Mouse (Mus musculus) heart, embryonic 14.5 days (tissue): Measurements from ENCODE around the gene Ranbp3. TPM values are rescaled to one million over a fixed set of nuclear protein-coding genes. Genes with fewer than 3 reads are reported as not detected.

Source experiments
- ATAC-seq: fragments of 200-750 bp; cut with Nextera tagmentation; 2 replicates; pipeline ENCODE4 v1.8.0; 2017; ENCODE audit warnings: low read depth, moderate TSS enrichment; ENCODE audit not compliant: insufficient number of reproducible peaks, insufficient read depth, low FRiP score
- H3K27ac ChIP-seq, 2 experiments: fragments of 200-500 bp in 1 of 2; fragments of 300-500 bp in 1 of 2; sonication (generic) in 1 of 2; replicated peaks in 1 of 2; 2 replicates each; pipeline ENCODE4 v1.5.1; 2012 to 2014; ENCODE audit warnings: low read depth in 2 of 2, low read length in 2 of 2, control low read depth in 1 of 2, mild to moderate bottlenecking in 1 of 2, mixed read lengths in 1 of 2; ENCODE audit not compliant: control insufficient read depth in 1 of 2, insufficient read depth in 1 of 2
- H3K27me3 ChIP-seq: fragments of 300-500 bp; sonication (generic); 2 replicates; pipeline ENCODE4 v1.6.1; 2014; ENCODE audit warnings: mild to moderate bottlenecking, low read length, control low read depth; ENCODE audit not compliant: control insufficient read depth, insufficient read depth
- H3K36me3 ChIP-seq: fragments of 300-500 bp; sonication (generic); 2 replicates; pipeline ENCODE4 v1.6.1; 2014; ENCODE audit warnings: mild to moderate bottlenecking, control low read depth, low read length, mixed read lengths; ENCODE audit not compliant: control insufficient read depth, insufficient read depth
- H3K4me1 ChIP-seq, 2 experiments: fragments of 200-500 bp in 1 of 2; fragments of 300-500 bp in 1 of 2; sonication (generic) in 1 of 2; 2 replicates each; pipeline ENCODE4 v1.6.1; 2012 to 2014; ENCODE audit warnings: low read length in 2 of 2, control low read depth in 1 of 2, mixed read lengths in 1 of 2; ENCODE audit not compliant: control insufficient read depth in 2 of 2, insufficient read depth in 2 of 2
- H3K4me2 ChIP-seq: fragments of 300-500 bp; sonication (generic); 2 replicates; pipeline ENCODE4 v1.6.1; 2014; ENCODE audit warnings: mild to moderate bottlenecking, low read length
- H3K4me3 ChIP-seq, 2 experiments: fragments of 200-500 bp in 1 of 2; fragments of 300-500 bp in 1 of 2; sonication (generic) in 1 of 2; 2 replicates each; pipeline ENCODE4 v1.5.1; 2012 to 2014; ENCODE audit warnings: low read length in 2 of 2, mild to moderate bottlenecking in 2 of 2, control low read depth in 1 of 2, low read depth in 1 of 2, moderate library complexity in 1 of 2; ENCODE audit not compliant: control insufficient read depth in 1 of 2, insufficient read depth in 1 of 2
- H3K9ac ChIP-seq: fragments of 300-500 bp; sonication (generic); 2 replicates; pipeline ENCODE4 v1.6.1; 2014; ENCODE audit warnings: mild to moderate bottlenecking, low read length
- H3K9me3 ChIP-seq: fragments of 300-500 bp; sonication (generic); 2 replicates; pipeline ENCODE4 v1.6.1; 2016; ENCODE audit warnings: low read length, control low read depth; ENCODE audit not compliant: control insufficient read depth
- WGBS: fragments of 180-500 bp; shearing (Covaris S2); extraction: QIAGEN DNeasy Blood & Tissue Kit; methylation state at CpG from one replicate; pipeline ENCODE4 v1.1.7; 2014; 5-methylcytosine and 5-hydroxymethylcytosine counted together
- polyA plus RNA-seq: library from polyadenylated mRNA; unstranded; fragments of >200 nt; fragmentation: Nextera tagmentation; extraction: Ambion mirVana; gene quantifications from 2 replicates; pipeline ENCODE4 v1.2.1, GENCODE M21; 2014

Gene Ranbp3
- polyA plus RNA-seq, 1 experiment from 2014 or later, result 58.1 TPM

DNA sequence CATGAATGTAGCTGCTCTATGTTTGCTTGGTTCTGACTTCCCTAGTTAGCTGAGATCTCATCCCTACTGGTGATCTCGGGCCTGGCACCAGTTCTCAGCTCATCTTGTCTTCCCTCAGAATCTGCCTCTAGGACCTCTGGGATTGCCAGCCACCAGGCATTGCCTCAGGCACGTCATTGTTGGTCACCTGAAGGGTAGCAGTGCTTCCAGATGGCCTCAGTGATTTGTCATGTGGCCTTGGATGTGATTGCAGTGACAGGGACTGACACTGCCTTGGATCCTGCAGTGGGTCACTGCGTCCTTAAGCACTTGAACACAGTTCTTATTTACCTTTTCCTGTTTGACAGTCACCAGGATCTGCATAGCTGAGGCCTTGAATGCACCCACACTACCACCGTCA is 8.7 kb downstream of the Ranbp3 start:
- no peak for ATAC-seq
- no peak overlapping the region for H3K27ac ChIP-seq
- H3K9ac ChIP-seq, result no peak overlapping the region
- peaks cover 6 to 26% of the 10 kb centered on the region in 2 experiments; a peak in 3 of 4 replicates for H3K4me1 ChIP-seq
- 61% methylated on average over 4 of the region's 4 CpGs for WGBS
- H3K27me3 ChIP-seq, result no peaks in the 10 kb centered on the region
- H3K36me3 ChIP-seq, result peaks cover 87% of the 10 kb centered on the region
- no peak overlapping the region for H3K4me3 ChIP-seq
- no peak overlapping the region for H3K4me2 ChIP-seq
- H3K9me3 ChIP-seq, result no peaks in the 10 kb centered on the region

DNA sequence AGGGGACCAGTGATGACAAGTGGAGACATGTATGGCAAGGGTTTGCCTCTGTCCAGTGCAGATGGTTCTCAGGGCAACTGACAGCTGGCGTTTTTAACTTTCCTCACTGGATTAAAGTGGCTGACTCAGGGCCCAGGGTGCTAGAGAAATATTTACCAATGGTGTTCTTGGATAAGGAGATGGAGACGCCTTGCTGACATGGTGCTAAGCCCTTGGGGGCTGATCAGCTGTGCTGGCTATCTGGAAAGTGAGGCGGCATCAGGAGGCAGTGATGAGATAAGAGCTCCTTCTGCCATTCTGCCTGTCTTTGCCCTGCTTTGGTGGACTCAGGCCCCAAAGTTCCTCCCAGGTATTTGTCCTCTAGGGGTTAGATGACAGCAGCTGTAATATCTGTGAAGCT is 9.8 kb downstream of the Ranbp3 start:
- no peak overlapping the region for H3K4me3 ChIP-seq
- H3K36me3 ChIP-seq, result peaks cover 87% of the 10 kb centered on the region
- peak overlapping the region; percentile 21; the same call in 1 of the 2 replicates for H3K9ac ChIP-seq
- WGBS, result 12% methylated on average over 3 of the region's 3 CpGs
- ATAC-seq, result no peak
- H3K4me2 ChIP-seq, result no peak overlapping the region
- peaks cover 6 to 35% of the 10 kb centered on the region in 2 experiments; a peak in 3 of 4 replicates for H3K4me1 ChIP-seq
- no peaks in the 10 kb centered on the region for H3K9me3 ChIP-seq
- H3K27me3 ChIP-seq, result no peaks in the 10 kb centered on the region
- H3K27ac ChIP-seq, result 0 out of 4 replicates have a peak overlapping the region, but pooled peaks of 1 of the 2 experiments have one; percentile 1

- no peak overlapping the region for H3K27ac ChIP-seq
- peaks cover 92% of the 10 kb centered on the region for H3K36me3 ChIP-seq
- no peak overlapping the region for H3K4me2 ChIP-seq
- H3K9ac ChIP-seq, result no peak overlapping the region
- H3K9me3 ChIP-seq, result no peaks in the 10 kb centered on the region
- no peak for ATAC-seq
- H3K4me1 ChIP-seq, result peaks cover 6 to 38% of the 10 kb centered on the region in 2 experiments; a peak in 3 of 4 replicates
- H3K27me3 ChIP-seq, result no peaks in the 10 kb centered on the region
- no peak overlapping the region for H3K4me3 ChIP-seq
- 81% methylated on average over 5 of the region's 5 CpGs for WGBS
These were observed 10.5 kb downstream of the Ranbp3 start for GRCm38 (mm10) chr17:56683546-56684140.

DNA sequence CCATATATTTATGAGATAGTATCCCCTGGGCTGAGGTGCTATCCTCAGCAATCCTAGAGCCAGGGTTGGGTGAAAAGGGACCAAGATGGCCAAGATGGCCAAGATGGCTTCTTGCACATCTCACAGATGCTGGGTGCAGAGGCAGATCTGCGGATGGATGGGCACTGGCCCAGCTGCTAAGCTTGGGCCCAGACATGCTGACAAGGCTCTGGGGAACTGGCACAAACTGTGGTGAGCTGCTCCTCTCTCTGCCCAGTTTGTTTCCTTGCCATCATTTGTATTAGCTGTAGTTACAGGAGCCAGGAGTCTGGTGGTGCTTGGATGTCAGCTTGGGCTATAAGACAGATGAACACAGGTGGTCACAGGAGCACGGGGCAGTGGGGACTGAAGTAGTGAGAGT is 11.6 kb downstream of the Ranbp3 start:
- Histone ChIP-seq H3K27ac (no peak overlapping the region), H3K4me1 (peaks cover 6 to 38% of the 10 kb centered on the region in 2 experiments; a peak in 3 of 4 replicates), H3K36me3 (peaks cover 90% of the 10 kb centered on the region), H3K4me2 (no peak overlapping the region), H3K4me3 (no peak overlapping the region), H3K27me3 (no peaks in the 10 kb centered on the region), H3K9ac (no peak overlapping the region; the same call in 1 of the 2 replicates), H3K9me3 (no peaks in the 10 kb centered on the region)
- WGBS, result 90% methylated on average over 2 of the region's 2 CpGs
- no peak for ATAC-seq

GRCm38 (mm10) chr17:56686801-56687200 is 13.7 kb downstream of the Ranbp3 start:
- WGBS, result 74% methylated on average over 4 of the region's 4 CpGs
- no peaks in the 10 kb centered on the region for H3K27me3 ChIP-seq
- H3K27ac ChIP-seq, result no peak overlapping the region
- H3K4me2 ChIP-seq, result no peak overlapping the region
- H3K4me1 ChIP-seq, result peaks cover 6 to 27% of the 10 kb centered on the region in 2 experiments; a peak in 3 of 4 replicates
- H3K9me3 ChIP-seq, result no peaks in the 10 kb centered on the region
- H3K9ac ChIP-seq, result no peak overlapping the region
- no peak overlapping the region for H3K4me3 ChIP-seq
- no peak for ATAC-seq
- H3K36me3 ChIP-seq, result peaks cover 82% of the 10 kb centered on the region

GRCm38 (mm10) chr17:56688045-56688444 is 15.0 kb downstream of the Ranbp3 start:
- Histone ChIP-seq H3K36me3 (peaks cover 82% of the 10 kb centered on the region), H3K27ac (no peak overlapping the region), H3K4me3 (no peak overlapping the region), H3K4me2 (no peak overlapping the region), H3K27me3 (no peaks in the 10 kb centered on the region), H3K9me3 (no peaks in the 10 kb centered on the region), H3K9ac (no peak overlapping the region), H3K4me1 (peaks cover 6 to 24% of the 10 kb centered on the region in 2 experiments)
- no peak for ATAC-seq

DNA sequence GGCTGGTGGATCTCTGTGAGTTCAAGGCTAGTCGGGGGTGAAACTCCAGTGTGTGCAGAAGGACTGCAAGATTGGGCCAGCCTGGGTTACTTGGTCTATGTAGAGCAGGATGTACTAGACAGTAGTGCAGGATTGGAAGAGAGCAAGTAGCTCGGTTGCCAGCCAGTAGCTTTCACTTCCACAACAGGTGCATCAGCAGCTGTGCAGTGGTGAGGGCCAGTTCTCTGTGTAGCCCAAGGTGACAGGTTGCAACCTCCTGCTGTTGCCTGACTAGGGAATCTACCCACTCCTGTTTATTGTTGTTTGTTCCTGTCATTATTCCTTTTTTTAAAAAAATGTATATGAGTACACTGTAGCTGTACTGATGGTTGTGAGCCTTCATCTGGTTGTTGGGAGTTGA is 15.6 kb downstream of the Ranbp3 start:
- no peak overlapping the region for H3K4me2 ChIP-seq
- H3K4me1 ChIP-seq, result peaks cover 12 to 28% of the 10 kb centered on the region in 2 experiments
- no peak overlapping the region for H3K27ac ChIP-seq
- no peaks in the 10 kb centered on the region for H3K9me3 ChIP-seq
- H3K4me3 ChIP-seq, result no peak overlapping the region
- H3K9ac ChIP-seq, result no peak overlapping the region
- H3K36me3 ChIP-seq, result peaks cover 80% of the 10 kb centered on the region
- no peaks in the 10 kb centered on the region for H3K27me3 ChIP-seq
- WGBS, result 84% methylated on average over 2 of the region's 2 CpGs
- no peak for ATAC-seq

GRCm38 (mm10) chr17:56693395-56693794 is 20.3 kb downstream of the Ranbp3 start:
- Histone ChIP-seq H3K4me3 (no peak overlapping the region), H3K4me1 (peaks cover 16 to 23% of the 10 kb centered on the region in 2 experiments), H3K9ac (no peak overlapping the region), H3K27me3 (no peaks in the 10 kb centered on the region), H3K9me3 (no peaks in the 10 kb centered on the region), H3K36me3 (peaks cover 76% of the 10 kb centered on the region), H3K27ac (peak overlapping the region; percentile 31 to 64), H3K4me2 (no peak overlapping the region)
- 25% methylated on average over 1 of the region's 1 CpGs for WGBS
- no peak for ATAC-seq
